Mouse (Mus musculus) adrenal gland, postnatal 10 days (tissue): ENCODE data around the gene Tspan4. TPM values are rescaled to one million over a fixed set of nuclear protein-coding genes. Genes with fewer than 3 reads are reported as not detected.
A peak's percentile ranks its signal among the peaks of the same experiment; 100 is the strongest.

Source experiments
- DNase-seq: peaks from one replicate; pipeline ENCODE4 v3.0.0; 2021; ENCODE audit warnings: mixed read lengths
- long read RNA-seq, 2 experiments: library from polyadenylated mRNA; stranded (forward); transcript quantifications; one replicate each; pipeline ENCODE4 v2.0.0; 2021
- total RNA-seq, 2 experiments: library from RNA; stranded (reverse); gene quantifications; 2 replicates each; pipeline ENCODE4 v1.2.3; 2021

Gene Tspan4
- 10 to 100 TPM; 53.8 to 57.1 TPM for total RNA-seq
- long read RNA-seq, experiment 1, transcript Tspan4-202 (8 exons, 1,281 nt): minor isoform, 43 of 119 reads
- long read RNA-seq, experiment 1, transcript Tspan4-201 (8 exons, 1,466 nt): major isoform, 52 of 119 reads
- long read RNA-seq, experiment 1, partial matches to known transcripts: 13 of 119 reads
- long read RNA-seq, experiment 1, other reads (novel, unspliced or antisense): 11 of 119 reads
- long read RNA-seq, experiment 2, transcript Tspan4-202 (8 exons, 1,281 nt): minor isoform, 16 of 53 reads
- long read RNA-seq, experiment 2, transcript Tspan4-201 (8 exons, 1,466 nt): major isoform, 25 of 53 reads
- long read RNA-seq, experiment 2, partial matches to known transcripts: 5 of 53 reads
- long read RNA-seq, experiment 2, other reads (novel, unspliced or antisense): 7 of 53 reads

DNA sequence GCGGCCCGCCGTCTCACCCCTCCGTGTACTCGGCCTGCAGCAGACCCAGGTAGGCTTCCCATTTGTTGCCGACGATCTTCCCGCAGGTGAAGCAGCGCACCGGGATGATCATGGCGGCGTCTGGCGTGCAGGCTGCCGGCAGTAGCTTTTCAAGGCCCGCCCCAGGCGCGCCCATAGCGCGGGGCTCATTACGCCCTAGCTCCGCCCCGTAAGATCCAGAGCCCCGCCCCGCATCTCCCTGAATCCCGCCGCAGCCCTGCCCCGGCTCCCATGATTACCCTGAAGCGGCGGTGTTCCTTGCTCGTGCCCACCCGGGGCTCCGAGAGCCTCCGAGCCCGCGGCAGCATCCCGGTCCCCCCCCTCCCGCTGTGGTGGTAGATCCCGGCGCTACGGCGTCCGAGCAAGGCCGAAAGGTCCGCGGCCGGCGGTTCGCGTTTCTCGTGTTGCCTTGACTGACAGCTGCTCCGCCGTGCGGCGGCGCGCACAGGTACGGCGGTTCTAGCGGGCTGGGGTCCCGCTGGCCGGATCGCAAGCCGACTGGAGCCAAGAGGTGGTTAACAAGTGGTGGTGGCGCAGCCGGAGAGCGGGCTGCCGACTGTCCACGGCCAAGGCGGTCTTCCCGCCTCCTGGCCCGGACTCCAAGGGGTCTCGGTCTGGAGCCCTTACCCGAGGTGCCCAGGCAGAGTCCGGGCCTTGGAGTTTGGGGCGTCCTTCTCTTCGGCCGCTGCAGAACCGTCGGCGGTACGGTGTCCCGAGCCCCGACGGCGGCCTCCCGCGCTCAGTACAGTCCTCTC lies at the start of gene Tspan4, which contains the start of gene Polr2l:
Gene Tspan4, plus strand, starts transcription at position 230 of the 794 bp plus-strand sequence.
Gene Polr2l, minus strand, starts transcription at position 122 of the 794 bp plus-strand sequence.
- peak; percentile 89 for DNase-seq

GRCm38 (mm10) chr7:141426948-141427730 lies 47.9 kb upstream of the Tspan4 start:
- no peak for DNase-seq

- no peak for DNase-seq
Measured at GRCm38 (mm10) chr7:141428701-141429100, 46.3 kb upstream of the Tspan4 start.

GRCm38 (mm10) chr7:141429310-141429709 lies 45.7 kb upstream of the Tspan4 start, which contains the start of gene Cend1:
TSS of gene Cend1 (minus strand) at chr7:141429491.
- peak; percentile 60 for DNase-seq

GRCm38 (mm10) chr7:141429840-141430584 lies 45.0 kb upstream of the Tspan4 start:
- DNase-seq: peak; percentile 68

DNA sequence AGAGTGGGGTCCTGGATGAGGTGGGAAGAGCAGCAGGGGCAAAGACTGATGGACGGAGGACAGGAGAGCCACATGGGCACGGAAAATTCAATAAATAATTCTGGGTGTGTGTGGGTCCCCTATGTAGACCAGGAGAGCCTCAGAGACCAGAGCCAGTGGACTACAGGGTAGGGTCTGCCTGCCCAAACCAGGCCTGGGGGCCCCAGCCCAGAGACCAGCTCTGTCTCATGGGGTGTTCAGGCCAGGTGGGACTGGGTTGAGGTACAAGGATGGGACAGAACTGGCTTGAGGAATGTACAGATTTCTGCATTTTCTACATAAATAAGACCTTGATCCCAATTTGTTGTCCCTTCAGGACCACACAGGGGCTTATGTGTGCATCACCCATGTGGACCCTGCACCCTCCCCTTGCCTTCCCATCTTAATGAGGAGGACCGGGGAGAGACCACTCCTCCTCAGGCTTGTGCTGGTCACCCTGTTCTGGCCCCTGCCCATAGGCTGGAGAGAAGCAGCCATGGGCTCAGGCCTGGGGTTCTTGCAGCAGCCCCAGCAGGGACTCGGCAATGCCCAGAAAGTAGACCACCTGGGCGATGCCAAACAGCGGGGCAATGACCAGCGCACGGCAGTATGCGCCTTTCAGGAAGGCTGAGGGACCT lies 44.3 kb upstream of the Tspan4 start:
- DNase-seq: no peak

DNA sequence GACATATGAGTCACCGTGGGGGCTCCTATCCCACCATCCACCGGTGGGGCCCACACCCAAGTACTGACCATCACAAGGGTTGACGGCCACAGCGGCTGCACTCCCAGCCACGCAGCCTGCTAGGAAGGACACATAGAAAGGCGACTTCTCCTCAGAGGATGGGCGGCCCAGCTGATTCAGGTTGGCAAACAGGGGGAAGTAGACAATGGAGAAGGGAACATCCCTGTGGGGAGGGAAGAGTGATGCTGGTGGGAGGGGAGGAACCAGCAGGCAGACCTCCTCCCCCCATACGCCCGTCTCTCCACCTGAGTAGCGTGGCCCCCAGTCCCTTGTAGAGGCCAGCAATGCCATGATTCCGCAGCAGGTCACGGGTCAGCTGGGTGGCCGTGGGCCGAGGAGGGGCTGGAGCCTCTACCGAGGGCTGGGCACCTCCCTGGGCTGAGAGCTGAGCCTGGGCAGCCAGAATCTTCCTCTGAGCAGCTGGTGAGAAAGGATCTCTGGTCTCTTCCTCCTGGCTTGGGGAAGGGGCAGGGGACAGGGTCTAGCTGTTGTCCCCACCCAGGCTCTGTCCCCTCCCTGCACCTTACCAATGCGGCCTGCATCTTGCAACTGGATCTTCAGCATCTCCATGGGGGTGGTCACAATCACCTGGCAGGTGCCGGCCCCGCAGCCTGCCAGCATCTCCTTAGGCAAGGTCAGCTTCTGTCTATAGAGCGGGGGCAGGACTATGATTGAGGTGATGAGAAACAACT lies 43.4 kb upstream of the Tspan4 start:
- DNase-seq: no peak

DNA sequence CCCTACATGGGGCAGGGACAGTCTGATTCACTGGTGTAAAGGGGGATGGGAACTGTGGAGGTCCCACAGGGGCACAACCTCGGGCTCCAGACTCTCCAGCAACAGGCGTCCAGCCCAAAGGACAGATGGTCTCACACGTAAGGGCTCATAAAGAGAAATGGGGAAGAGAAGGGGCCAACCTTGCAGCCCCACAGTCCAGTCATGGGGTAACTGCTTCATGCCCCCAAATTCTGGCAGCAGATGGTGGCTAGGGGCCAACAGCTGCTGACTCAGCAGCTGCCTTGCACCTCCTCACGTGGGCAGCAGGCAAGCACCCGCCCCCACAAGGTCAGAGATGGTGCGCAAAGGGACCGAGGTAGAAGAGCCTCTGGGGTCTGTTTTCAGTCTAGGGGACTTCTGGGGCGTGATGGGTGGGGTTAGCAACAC lies 42.8 kb upstream of the Tspan4 start:
- DNase-seq: peak; percentile 88

GRCm38 (mm10) chr7:141432741-141433516 lies 42.1 kb upstream of the Tspan4 start:
- DNase-seq: peak; percentile 87

GRCm38 (mm10) chr7:141433517-141434400 lies 41.3 kb upstream of the Tspan4 start:
- no peak for DNase-seq

DNA sequence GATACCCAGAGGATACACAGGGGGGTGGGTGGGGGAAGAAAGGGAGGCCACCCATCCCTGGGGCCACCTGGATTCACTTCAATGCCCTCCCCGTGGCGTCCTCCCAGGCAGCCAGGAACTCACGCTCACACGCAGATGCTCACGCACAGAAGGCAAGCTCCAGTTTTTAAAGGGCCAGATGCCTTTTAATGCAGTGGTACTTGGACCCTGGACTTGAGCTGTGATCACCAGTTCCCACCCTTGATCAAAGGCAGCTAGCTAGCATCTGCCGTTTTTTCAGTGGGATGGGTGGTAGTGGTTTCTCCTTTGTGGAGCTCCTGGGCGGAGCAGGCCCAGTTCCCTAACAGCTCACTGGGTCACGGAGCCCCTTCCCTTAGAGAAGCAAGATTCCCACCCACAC lies 40.6 kb upstream of the Tspan4 start:
- peak; percentile 73 for DNase-seq

- peak; percentile 82 for DNase-seq
Measured at GRCm38 (mm10) chr7:141435129-141435855, 39.7 kb upstream of the Tspan4 start.

- no peak for DNase-seq
Measured at GRCm38 (mm10) chr7:141435856-141436522, 39.1 kb upstream of the Tspan4 start.

DNA sequence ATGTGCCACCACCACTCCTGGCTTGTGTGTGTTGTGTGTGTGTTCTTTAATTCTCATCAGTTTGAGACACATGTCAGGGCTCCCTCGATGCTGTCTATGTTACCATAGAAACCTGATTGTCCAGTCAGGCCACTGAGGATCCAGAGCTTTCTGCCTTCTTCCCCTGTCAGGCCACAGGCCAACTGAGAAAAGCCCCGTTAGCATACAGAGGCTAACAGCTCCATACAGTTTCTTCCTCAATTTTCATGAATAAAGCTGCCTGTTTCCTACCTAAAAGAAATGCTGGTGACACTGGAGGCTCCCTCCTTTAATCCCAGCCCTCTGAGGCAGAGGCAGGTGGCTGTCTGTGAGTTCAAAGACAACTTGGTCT lies 38.5 kb upstream of the Tspan4 start:
- DNase-seq: no peak

DNA sequence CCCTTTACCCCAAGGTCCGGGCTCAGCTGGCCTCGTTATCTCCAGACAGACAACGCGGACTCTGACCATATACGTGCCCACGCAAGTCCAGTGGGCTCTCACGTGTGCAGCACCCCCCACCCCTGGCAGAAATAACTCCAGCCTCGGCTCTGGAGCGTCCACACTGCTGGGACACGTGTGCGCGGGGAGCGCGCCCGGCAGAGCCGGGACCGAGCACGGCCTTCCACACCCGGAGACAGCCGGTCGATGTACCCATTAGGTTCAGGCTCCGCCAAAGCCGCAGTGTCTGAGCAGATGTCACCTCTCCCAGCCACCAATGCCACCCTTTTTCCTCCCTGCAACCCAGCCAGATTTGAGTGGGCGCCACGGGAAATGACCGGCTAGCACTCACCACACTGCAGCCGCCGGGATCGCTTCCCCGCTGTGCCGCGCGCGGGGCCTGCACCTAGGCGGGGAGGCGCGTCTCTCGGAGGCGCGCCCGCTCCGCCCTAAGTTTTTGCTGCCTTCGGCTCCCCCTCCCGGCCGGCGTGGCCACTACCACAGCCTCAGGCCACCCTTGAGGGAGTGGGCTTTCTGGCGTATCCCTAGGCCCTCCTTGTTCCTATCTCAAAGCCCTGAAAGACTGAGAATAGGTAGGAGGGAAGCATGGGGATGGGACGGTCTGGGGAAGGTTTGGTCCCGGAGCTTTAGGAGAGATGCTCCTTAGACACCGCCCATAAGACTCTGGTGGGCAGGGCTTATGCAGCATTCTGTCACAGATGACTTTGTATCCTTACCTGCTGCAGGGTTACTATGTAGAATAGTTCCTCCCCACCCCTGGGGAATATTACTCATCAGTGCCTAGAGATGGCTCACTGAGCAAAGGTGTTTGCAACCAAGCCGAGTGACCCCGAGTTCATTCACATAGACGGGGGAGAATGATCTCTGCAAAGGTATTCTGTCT lies 37.6 kb upstream of the Tspan4 start, which contains the start of gene Slc25a22:
Gene Slc25a22, minus strand, starts transcription at position 715 of the 943 bp plus-strand sequence.
- DNase-seq: peak; percentile 90
